ENCODE assay signal across 8 mouse cellular contexts in genomic region chr7:35055619-35056435, GRCm38 (mm10). TPM values are rescaled to one million over a fixed set of nuclear protein-coding genes. Genes with fewer than 3 reads are reported as not detected.
DNase-seq lines count a peak whose midpoint lies in the region; ATAC-seq lines count a peak whose summit lies in the region.

No protein-coding gene starts in this region.

- WGBS in heart, embryonic 13.5 days = under 1% methylated on average over 76 of the region's 77 CpGs
- under 1% methylated on average over 70 of the region's 77 CpGs for WGBS in liver, embryonic 15.5 days (ENCODE audit: insufficient replicate concordance)
- WGBS in neural tube, embryonic 15.5 days = under 1% methylated on average over 72 of the region's 77 CpGs

- H3K36me3 ChIP-seq in heart, embryonic 13.5 days = peaks cover 1% of the 10 kb centered on the region
- H3K36me3 ChIP-seq in liver, embryonic 15.5 days (replicated peaks) = peaks cover 9% of the 10 kb centered on the region; the same call in 1 of the 2 replicates
- peaks cover under 1% of the 10 kb centered on the region; the same call in 1 of the 2 replicates for H3K36me3 ChIP-seq in neural tube, embryonic 15.5 days

- peak overlapping the region; percentile 93 for H3K4me3 ChIP-seq in heart, embryonic 13.5 days
- peak overlapping the region; percentile 93 for H3K4me3 ChIP-seq in liver, embryonic 15.5 days (replicated peaks)
- peak overlapping the region; percentile 63 for H3K4me3 ChIP-seq in neural tube, embryonic 15.5 days (replicated peaks)

- no peaks in the 10 kb centered on the region for H3K27me3 ChIP-seq in heart, embryonic 13.5 days (replicated peaks)
- no peaks in the 10 kb centered on the region for H3K27me3 ChIP-seq in liver, embryonic 15.5 days
- H3K27me3 ChIP-seq in neural tube, embryonic 15.5 days (replicated peaks) = no peaks in the 10 kb centered on the region

- H3K9ac ChIP-seq in heart, embryonic 13.5 days = peak overlapping the region; percentile 96
- peak overlapping the region; percentile 98 for H3K9ac ChIP-seq in liver, embryonic 15.5 days
- H3K9ac ChIP-seq in neural tube, embryonic 15.5 days (replicated peaks) = peak overlapping the region; percentile 74

- peak overlapping the region; percentile 89 for H3K27ac ChIP-seq in heart, embryonic 13.5 days (replicated peaks)
- peak overlapping the region; percentile 96 for H3K27ac ChIP-seq in liver, embryonic 15.5 days (replicated peaks)
- H3K27ac ChIP-seq in neural tube, embryonic 15.5 days (replicated peaks) = peak overlapping the region; percentile 93

- 0 out of 2 replicates have a peak, but pooled peaks cover 5% of the 10 kb centered on the region for H3K9me3 ChIP-seq in heart, embryonic 13.5 days
- no peaks in the 10 kb centered on the region for H3K9me3 ChIP-seq in liver, embryonic 15.5 days (replicated peaks)
- H3K9me3 ChIP-seq in neural tube, embryonic 15.5 days (replicated peaks) = no peaks in the 10 kb centered on the region

- H3K4me1 ChIP-seq in heart, embryonic 13.5 days = peaks cover 25% of the 10 kb centered on the region
- peaks cover 38% of the 10 kb centered on the region for H3K4me1 ChIP-seq in liver, embryonic 15.5 days (replicated peaks)
- H3K4me1 ChIP-seq in neural tube, embryonic 15.5 days = peaks cover 29% of the 10 kb centered on the region

- ATAC-seq in erythroblast, adult 5-6 weeks (replicated peaks; ENCODE audit: low FRiP score, poor library complexity, severe bottlenecking) = peak; percentile 35
- peak; percentile 83; the same call in 1 of the 2 replicates for ATAC-seq in heart, embryonic 13.5 days (ENCODE audit: extremely low read depth, insufficient number of reproducible peaks, low FRiP score, low TSS enrichment)
- peak; percentile 73 for ATAC-seq in liver, embryonic 15.5 days (ENCODE audit: insufficient read depth)
- ATAC-seq in neural tube, embryonic 15.5 days (ENCODE audit: low FRiP score) = peak; percentile 89

- peak overlapping the region; percentile 92 for H3K4me2 ChIP-seq in heart, embryonic 13.5 days
- H3K4me2 ChIP-seq in liver, embryonic 15.5 days = peak overlapping the region; percentile 88
- peak overlapping the region; percentile 81 for H3K4me2 ChIP-seq in neural tube, embryonic 15.5 days

- DNase-seq in MN1 (ENCODE audit: low spot score) = peak; percentile 75
- DNase-seq in brain, adult 2 months (ENCODE audit: low read depth, low spot score) = peak; percentile 76
- DNase-seq in layer of hippocampus, adult 11-12 months (ENCODE audit: low spot score) = peak; percentile 69
- DNase-seq in B cell, adult 2 months = no peak

RNA-seq across cellular contexts. Expression of gene Cebpg, which starts 0.5 kb away (rescaled TPM):
- 8.5 and 13.0 TPM in 2 replicates for total RNA-seq in erythroblast, adult 5-6 weeks (2015; ENCODE audit: low replicate concordance)
- 26.9 and 28.3 TPM in 2 replicates for total RNA-seq in erythroblast, adult 5-6 weeks (2017; ENCODE audit: low replicate concordance)
- 16.3 and 19.2 TPM in 2 replicates for polyA plus RNA-seq in heart, embryonic 13.5 days (2015; fragmentation: Nextera tagmentation; extraction: Ambion mirVana)
- polyA plus RNA-seq in liver, embryonic 15.5 days (2015; fragmentation: Nextera tagmentation; extraction: Ambion mirVana) = 20.2 and 22.1 TPM in 2 replicates
- polyA plus RNA-seq in neural tube, embryonic 15.5 days (2015; fragmentation: Nextera tagmentation; extraction: Ambion mirVana) = 27.5 and 29.5 TPM in 2 replicates

Comparison
In these comparisons a context has a peak if more than half of its experiments do, and no peak if none do; other contexts are left out.
1. DNase-seq: peak in MN1 (single experiment), brain, adult 2 months (single experiment) and layer of hippocampus, adult 11-12 months (single experiment); none in B cell, adult 2 months (0 of 2).
2. ATAC-seq: peak in every context shown above with its lines; median percentile 89 in neural tube, embryonic 15.5 days; 83 in heart, embryonic 13.5 days; 73 in liver, embryonic 15.5 days; 35 in erythroblast, adult 5-6 weeks.
3. Peak in every context shown above with its lines, with median percentiles within 50 percentile points of each other: H3K27ac ChIP-seq, H3K4me2 ChIP-seq, H3K4me3 ChIP-seq and H3K9ac ChIP-seq.